Mouse (Mus musculus) liver, embryonic 16.5 days (tissue): ENCODE measurements around the gene Dennd1a. TPM values are rescaled to one million over a fixed set of nuclear protein-coding genes. Genes with fewer than 3 reads are reported as not detected.

Source experiments
- ATAC-seq: fragments of 200-750 bp; cut with Nextera tagmentation; 2 replicates; pipeline ENCODE4 v1.8.0; 2017; ENCODE audit warnings: low read depth, mild to moderate bottlenecking, moderate number of reproducible peaks, moderate library complexity
- H3K27ac ChIP-seq: fragments of 300-500 bp; sonication (generic); 2 replicates; pipeline ENCODE4 v1.5.1; 2014; ENCODE audit warnings: mild to moderate bottlenecking, low read length
- H3K27me3 ChIP-seq: fragments of 300-500 bp; sonication (generic); 2 replicates; pipeline ENCODE4 v1.6.1; 2014; ENCODE audit warnings: low read depth, low read length, mixed read lengths; ENCODE audit not compliant: control insufficient read depth, insufficient read depth
- H3K36me3 ChIP-seq: fragments of 300-500 bp; sonication (generic); 2 replicates; pipeline ENCODE4 v1.6.1; 2014; ENCODE audit warnings: mild to moderate bottlenecking; ENCODE audit not compliant: control insufficient read depth, insufficient read depth
- H3K4me1 ChIP-seq: fragments of 300-500 bp; sonication (generic); 2 replicates; pipeline ENCODE4 v1.6.1; 2014; ENCODE audit warnings: low read depth, low read length, mixed read lengths; ENCODE audit not compliant: control insufficient read depth
- H3K4me2 ChIP-seq: fragments of 300-500 bp; sonication (generic); 2 replicates; pipeline ENCODE4 v1.6.1; 2014; ENCODE audit warnings: low read depth, low read length, mixed read lengths
- H3K4me3 ChIP-seq: fragments of 300-500 bp; sonication (generic); 2 replicates; pipeline ENCODE4 v1.5.1; 2014; ENCODE audit warnings: low read depth, mild to moderate bottlenecking, low read length
- H3K9ac ChIP-seq: fragments of 300-500 bp; sonication (generic); 2 replicates; pipeline ENCODE4 v1.6.1; 2014; ENCODE audit warnings: low read depth, low read length
- H3K9me3 ChIP-seq: fragments of 300-500 bp; sonication (generic); replicated peaks from 2 replicates; pipeline ENCODE4 v1.6.1; 2016; ENCODE audit warnings: low read length; ENCODE audit not compliant: control insufficient read depth
- WGBS: fragments of 180-500 bp; shearing (Covaris S2); extraction: QIAGEN DNeasy Blood & Tissue Kit; methylation state at CpG from one replicate; pipeline ENCODE4 v1.1.7; 2014; ENCODE audit not compliant: insufficient replicate concordance; 5-methylcytosine and 5-hydroxymethylcytosine counted together
- polyA plus RNA-seq: library from polyadenylated mRNA; unstranded; fragments of >200 nt; fragmentation: Nextera tagmentation; extraction: Ambion mirVana; gene quantifications from 2 replicates; pipeline ENCODE4 v1.2.1, GENCODE M21; 2015

The Dennd1a gene
- polyA plus RNA-seq, 1 experiment from 2014 or later: 7.9 TPM

DNA sequence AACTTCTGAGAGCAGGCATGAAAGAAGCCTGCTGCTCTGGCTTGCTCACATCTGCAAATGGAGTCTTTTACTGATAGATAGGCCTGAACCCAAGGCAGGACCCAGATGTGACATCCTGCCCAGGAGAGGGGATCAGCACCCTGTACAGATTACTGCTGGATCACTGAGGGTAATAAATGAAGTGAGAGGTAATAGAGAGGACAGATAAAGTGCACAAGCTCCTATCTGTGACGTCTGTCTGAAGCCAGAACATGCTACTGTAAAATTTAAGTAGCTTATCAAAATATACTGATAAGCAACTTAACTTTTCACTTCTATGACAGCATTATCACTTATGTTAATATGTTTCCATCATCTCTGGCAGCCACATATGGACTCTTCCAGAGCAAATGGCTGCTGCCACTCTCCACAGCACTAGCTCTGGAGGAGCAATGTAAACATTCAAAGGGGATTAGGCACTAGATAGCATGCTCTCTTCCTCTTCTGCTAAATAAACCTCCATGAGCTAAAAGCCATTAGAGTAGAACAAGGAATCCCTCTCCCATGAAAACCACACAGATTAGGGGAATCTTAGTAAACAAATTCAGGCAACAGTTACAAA is 235.6 kb downstream of the Dennd1a start:
- 0 out of 2 replicates have a peak, but pooled peaks have one; percentile 13 for ATAC-seq
- WGBS: 24% methylated on average over 1 of the region's 1 CpGs
- H3K27me3 ChIP-seq: no peaks in the 10 kb centered on the region
- no peak overlapping the region for H3K9ac ChIP-seq
- no peak overlapping the region for H3K4me3 ChIP-seq
- no peak overlapping the region for H3K27ac ChIP-seq
- H3K9me3 ChIP-seq: no peaks in the 10 kb centered on the region
- no peak overlapping the region for H3K4me2 ChIP-seq
- peaks cover 10% of the 10 kb centered on the region for H3K4me1 ChIP-seq
- no peaks in the 10 kb centered on the region for H3K36me3 ChIP-seq

DNA sequence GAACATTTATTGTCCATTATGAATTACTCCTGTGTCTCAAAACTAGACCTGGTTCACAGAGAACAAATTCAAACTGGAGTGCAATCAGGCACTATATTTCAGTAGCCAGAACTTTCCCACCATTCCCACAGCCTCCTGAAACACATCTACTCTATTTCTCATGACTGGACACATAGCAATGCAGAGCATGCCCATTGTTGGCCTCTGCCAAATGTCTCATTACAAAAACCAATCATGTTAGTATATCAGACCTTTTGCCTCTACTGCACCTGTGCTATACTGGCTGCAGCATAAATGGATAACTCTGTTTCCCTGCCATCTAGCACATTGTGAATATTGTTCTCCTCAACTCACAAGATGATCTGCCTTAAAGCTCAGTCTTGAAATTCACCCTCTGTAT is 238.2 kb downstream of the Dennd1a start:
- ATAC-seq: no peak
- no peak overlapping the region for H3K4me2 ChIP-seq

GRCm38 (mm10) chr2:38045286-38045685 is 241.9 kb downstream of the Dennd1a start:
- no peaks in the 10 kb centered on the region for H3K36me3 ChIP-seq
- ATAC-seq: no peak
- no peaks in the 10 kb centered on the region for H3K9me3 ChIP-seq
- H3K4me3 ChIP-seq: no peak overlapping the region
- no peak overlapping the region for H3K27ac ChIP-seq
- 75% methylated on average over 4 of the region's 4 CpGs for WGBS
- no peak overlapping the region for H3K4me2 ChIP-seq
- no peak overlapping the region for H3K9ac ChIP-seq
- no peaks in the 10 kb centered on the region for H3K27me3 ChIP-seq
- no peaks in the 10 kb centered on the region for H3K4me1 ChIP-seq

More for the DNA sequence above, 238.2 kb downstream of the Dennd1a start:
- H3K27me3 ChIP-seq: no peaks in the 10 kb centered on the region
- no peak overlapping the region for H3K9ac ChIP-seq
- no peak overlapping the region for H3K4me3 ChIP-seq
- H3K27ac ChIP-seq: no peak overlapping the region
- peaks cover 10% of the 10 kb centered on the region for H3K4me1 ChIP-seq
- no peaks in the 10 kb centered on the region for H3K36me3 ChIP-seq
- H3K9me3 ChIP-seq: no peaks in the 10 kb centered on the region

DNA sequence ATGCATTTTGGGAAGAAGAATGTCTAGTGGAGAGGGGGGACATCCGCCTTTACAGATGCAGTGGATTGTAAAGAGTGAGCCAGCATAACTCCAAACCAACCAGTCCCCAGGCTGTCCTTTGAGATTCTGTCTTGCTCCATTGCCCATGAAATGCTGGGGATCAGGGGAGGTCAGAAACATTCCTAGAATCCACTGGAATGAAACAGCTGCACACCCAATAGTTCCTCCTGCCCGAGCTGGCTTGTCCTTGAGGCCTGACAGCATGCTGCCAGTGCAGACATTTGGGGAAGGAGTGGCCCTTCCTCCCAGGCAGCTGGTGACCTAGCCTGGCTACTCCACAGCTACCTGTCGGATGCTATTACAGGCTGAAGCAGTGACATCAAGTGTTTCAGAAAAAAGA is 246.3 kb downstream of the Dennd1a start:
- Histone ChIP-seq H3K4me1 (no peaks in the 10 kb centered on the region), H3K9me3 (no peaks in the 10 kb centered on the region), H3K4me2 (no peak overlapping the region), H3K27me3 (no peaks in the 10 kb centered on the region), H3K36me3 (no peaks in the 10 kb centered on the region), H3K27ac (no peak overlapping the region), H3K9ac (no peak overlapping the region), H3K4me3 (no peak overlapping the region)
- 63% methylated on average over 3 of the region's 3 CpGs for WGBS
- ATAC-seq: no peak

DNA sequence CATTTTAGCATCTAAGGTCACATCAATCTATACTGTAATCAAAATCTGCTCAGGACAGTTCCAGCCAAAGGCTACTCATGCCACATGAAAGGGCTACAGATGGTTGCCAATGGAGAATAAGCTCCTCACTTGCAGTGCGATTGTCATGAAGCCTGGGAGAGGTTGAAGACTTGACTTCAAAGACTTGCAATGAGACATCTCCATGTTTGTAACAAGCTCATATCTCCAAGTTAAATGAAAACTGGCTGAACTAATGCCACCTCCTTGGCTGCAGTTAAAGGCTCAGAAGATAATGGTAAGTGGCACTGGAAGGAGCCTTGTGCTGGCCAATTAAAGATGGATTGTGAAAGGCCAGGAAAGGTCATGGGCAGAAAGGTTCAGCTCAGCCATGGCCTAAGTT is 247.6 kb downstream of the Dennd1a start:
- Histone ChIP-seq H3K27me3 (no peaks in the 10 kb centered on the region), H3K9me3 (no peaks in the 10 kb centered on the region), H3K4me1 (no peaks in the 10 kb centered on the region), H3K9ac (no peak overlapping the region), H3K27ac (no peak overlapping the region), H3K36me3 (no peaks in the 10 kb centered on the region), H3K4me2 (no peak overlapping the region), H3K4me3 (no peak overlapping the region)
- WGBS: 79% methylated on average over 1 of the region's 1 CpGs
- ATAC-seq: no peak

GRCm38 (mm10) chr2:38028317-38028716 is 258.9 kb downstream of the Dennd1a start:
- no peaks in the 10 kb centered on the region for H3K9me3 ChIP-seq
- 76% methylated on average over 3 of the region's 3 CpGs for WGBS
- H3K27ac ChIP-seq: no peak overlapping the region
- no peaks in the 10 kb centered on the region for H3K36me3 ChIP-seq
- H3K27me3 ChIP-seq: no peaks in the 10 kb centered on the region
- no peak overlapping the region for H3K4me3 ChIP-seq
- no peak for ATAC-seq
- H3K9ac ChIP-seq: no peak overlapping the region
- H3K4me2 ChIP-seq: no peak overlapping the region
- H3K4me1 ChIP-seq: no peaks in the 10 kb centered on the region

- ATAC-seq: no peak
- H3K4me2 ChIP-seq: no peak overlapping the region
- H3K9ac ChIP-seq: no peak overlapping the region
- H3K27me3 ChIP-seq: no peaks in the 10 kb centered on the region
- no peak overlapping the region for H3K27ac ChIP-seq
- whole genome bisulfite sequencing: 68% methylated on average over 6 of the region's 6 CpGs
- no peak overlapping the region for H3K4me3 ChIP-seq
- H3K4me1 ChIP-seq: no peaks in the 10 kb centered on the region
- H3K9me3 ChIP-seq: no peaks in the 10 kb centered on the region
- H3K36me3 ChIP-seq: no peaks in the 10 kb centered on the region
Measured at GRCm38 (mm10) chr2:38025615-38026014, 261.6 kb downstream of the Dennd1a start.

- Histone ChIP-seq H3K9ac (no peak overlapping the region), H3K4me1 (no peaks in the 10 kb centered on the region), H3K4me3 (no peak overlapping the region), H3K4me2 (no peak overlapping the region), H3K27me3 (no peaks in the 10 kb centered on the region), H3K9me3 (no peaks in the 10 kb centered on the region), H3K27ac (no peak overlapping the region), H3K36me3 (no peaks in the 10 kb centered on the region)
- WGBS: 41% methylated on average over 4 of the region's 4 CpGs
- no peak for ATAC-seq
Measured at GRCm38 (mm10) chr2:38023741-38024130, 263.5 kb downstream of the Dennd1a start.

DNA sequence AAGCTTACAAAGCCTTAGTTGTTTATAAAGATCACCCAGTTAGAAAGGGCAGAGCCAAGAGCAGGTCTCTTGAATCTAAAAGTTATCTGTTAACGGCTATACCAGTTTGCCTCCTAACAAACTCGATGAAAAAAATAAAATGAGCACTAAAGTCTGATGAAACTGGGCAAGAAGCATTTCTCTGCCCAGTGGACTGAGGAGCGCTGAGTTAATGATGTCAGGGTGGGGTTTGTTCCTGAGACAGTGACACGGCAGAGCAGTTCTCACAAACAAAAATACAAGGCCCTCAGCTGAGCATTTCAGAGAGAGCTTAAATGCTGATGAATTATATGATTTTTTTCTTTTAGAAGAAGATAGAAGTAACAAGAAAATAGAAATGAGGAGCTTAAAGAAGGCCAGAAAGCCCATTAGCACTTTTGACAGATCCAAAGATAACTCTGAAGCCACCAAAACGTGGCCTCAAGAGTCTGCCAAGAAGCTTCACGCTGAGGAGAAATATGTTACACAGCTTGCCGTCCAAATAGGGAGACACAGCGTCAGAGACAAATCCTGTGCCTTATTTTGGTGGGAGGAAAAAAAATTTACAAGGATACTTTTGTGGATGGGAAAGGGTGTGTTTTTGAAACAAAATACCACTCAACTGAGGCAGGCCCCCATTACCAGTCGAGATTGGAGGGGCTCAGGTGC is 264.0 kb downstream of the Dennd1a start:
- Histone ChIP-seq H3K36me3 (no peaks in the 10 kb centered on the region), H3K4me2 (no peak overlapping the region), H3K27ac (no peak overlapping the region), H3K4me3 (no peak overlapping the region), H3K4me1 (no peaks in the 10 kb centered on the region), H3K9me3 (no peaks in the 10 kb centered on the region), H3K9ac (no peak overlapping the region), H3K27me3 (no peaks in the 10 kb centered on the region)
- 68% methylated on average over 9 of the region's 9 CpGs for WGBS
- no peak for ATAC-seq
